Mouse (Mus musculus): ENCODE results near the gene Efcab9. TPM values are rescaled to one million over a fixed set of nuclear protein-coding genes. Genes with fewer than 3 reads are reported as not detected.
A peak's percentile ranks its signal among the peaks of the same experiment; 100 is the strongest.

Efcab9 gene
- polyA plus RNA-seq, 1 experiment from 2014 or later, result 0.87 TPM

- H3K27ac ChIP-seq (ENCODE audit: low read length), result no peak overlapping the region
- ATAC-seq (ENCODE audit: insufficient read depth, low FRiP score), result no peak
- no peaks in the 10 kb centered on the region for H3K36me3 ChIP-seq (ENCODE audit: control insufficient read depth, insufficient read depth, low read length)
- H3K27me3 ChIP-seq (ENCODE audit: control insufficient read depth, insufficient read depth, low read length), result no peaks in the 10 kb centered on the region
- H3K4me1 ChIP-seq (ENCODE audit: control insufficient read depth, insufficient read depth, low read length), result peaks cover 5% of the 10 kb centered on the region; the same call in 1 of the 2 replicates
- no peaks in the 10 kb centered on the region for H3K9me3 ChIP-seq (replicated peaks; ENCODE audit: control insufficient read depth, low read length)
- H3K4me2 ChIP-seq (ENCODE audit: low read depth, low read length), result no peak overlapping the region
- H3K4me3 ChIP-seq (replicated peaks; ENCODE audit: low read length), result no peak overlapping the region
- 86% methylated on average over 12 of the region's 12 CpGs for WGBS
- no peak overlapping the region for H3K9ac ChIP-seq (ENCODE audit: low read length)
These were observed 28.3 kb upstream of the Efcab9 start for GRCm38 (mm10) chr11:32560015-32560770.

- Histone ChIP-seq H3K27me3 (ENCODE audit: control insufficient read depth, insufficient read depth, low read length) (no peaks in the 10 kb centered on the region), H3K4me1 (ENCODE audit: control insufficient read depth, insufficient read depth, low read length) (peaks cover 8% of the 10 kb centered on the region; the same call in 1 of the 2 replicates), H3K4me3 (replicated peaks; ENCODE audit: low read length) (no peak overlapping the region), H3K9ac (ENCODE audit: low read length) (no peak overlapping the region), H3K36me3 (ENCODE audit: control insufficient read depth, insufficient read depth, low read length) (no peaks in the 10 kb centered on the region), H3K9me3 (replicated peaks; ENCODE audit: control insufficient read depth, low read length) (no peaks in the 10 kb centered on the region), H3K4me2 (ENCODE audit: low read depth, low read length) (no peak overlapping the region), H3K27ac (ENCODE audit: low read length) (no peak overlapping the region)
- WGBS, result 22% methylated on average over 8 of the region's 8 CpGs
- ATAC-seq (ENCODE audit: insufficient read depth, low FRiP score), result peak; percentile 12; the same call in 1 of the 2 replicates
These were observed 26.8 kb upstream of the Efcab9 start for GRCm38 (mm10) chr11:32558677-32559076.

- Histone ChIP-seq H3K27ac (ENCODE audit: low read length) (no peak overlapping the region), H3K9ac (ENCODE audit: low read length) (no peak overlapping the region), H3K27me3 (ENCODE audit: control insufficient read depth, insufficient read depth, low read length) (no peaks in the 10 kb centered on the region), H3K4me1 (ENCODE audit: control insufficient read depth, insufficient read depth, low read length) (peaks cover 15% of the 10 kb centered on the region), H3K36me3 (ENCODE audit: control insufficient read depth, insufficient read depth, low read length) (no peaks in the 10 kb centered on the region), H3K4me2 (ENCODE audit: low read depth, low read length) (no peak overlapping the region), H3K4me3 (replicated peaks; ENCODE audit: low read length) (no peak overlapping the region), H3K9me3 (replicated peaks; ENCODE audit: control insufficient read depth, low read length) (no peaks in the 10 kb centered on the region)
- no peak for ATAC-seq (ENCODE audit: insufficient read depth, low FRiP score)
- WGBS, result 88% methylated on average over 4 of the region's 4 CpGs
These were observed 26.1 kb upstream of the Efcab9 start for GRCm38 (mm10) chr11:32558026-32558425.

GRCm38 (mm10) chr11:32556333-32556990 is 24.6 kb upstream of the Efcab9 start:
- no peak overlapping the region for H3K9ac ChIP-seq (ENCODE audit: low read length)
- H3K36me3 ChIP-seq (ENCODE audit: control insufficient read depth, insufficient read depth, low read length), result no peaks in the 10 kb centered on the region
- H3K9me3 ChIP-seq (replicated peaks; ENCODE audit: control insufficient read depth, low read length), result no peaks in the 10 kb centered on the region
- no peaks in the 10 kb centered on the region for H3K27me3 ChIP-seq (ENCODE audit: control insufficient read depth, insufficient read depth, low read length)
- H3K27ac ChIP-seq (ENCODE audit: low read length), result no peak overlapping the region
- H3K4me1 ChIP-seq (ENCODE audit: control insufficient read depth, insufficient read depth, low read length), result peaks cover 30% of the 10 kb centered on the region
- H3K4me2 ChIP-seq (ENCODE audit: low read depth, low read length), result no peak overlapping the region
- 79% methylated on average over 10 of the region's 10 CpGs for WGBS
- no peak for ATAC-seq (ENCODE audit: insufficient read depth, low FRiP score)
- H3K4me3 ChIP-seq (replicated peaks; ENCODE audit: low read length), result no peak overlapping the region

- H3K27ac ChIP-seq (ENCODE audit: low read length), result no peak overlapping the region
- WGBS, result 92% methylated on average over 12 of the region's 12 CpGs
- H3K9ac ChIP-seq (ENCODE audit: low read length), result no peak overlapping the region
- no peaks in the 10 kb centered on the region for H3K36me3 ChIP-seq (ENCODE audit: control insufficient read depth, insufficient read depth, low read length)
- H3K4me3 ChIP-seq (replicated peaks; ENCODE audit: low read length), result no peak overlapping the region
- H3K27me3 ChIP-seq (ENCODE audit: control insufficient read depth, insufficient read depth, low read length), result no peaks in the 10 kb centered on the region
- H3K9me3 ChIP-seq (replicated peaks; ENCODE audit: control insufficient read depth, low read length), result no peaks in the 10 kb centered on the region
- no peak for ATAC-seq (ENCODE audit: insufficient read depth, low FRiP score)
- no peak overlapping the region for H3K4me2 ChIP-seq (ENCODE audit: low read depth, low read length)
- peaks cover 41% of the 10 kb centered on the region for H3K4me1 ChIP-seq (ENCODE audit: control insufficient read depth, insufficient read depth, low read length)
These were observed 23.3 kb upstream of the Efcab9 start for GRCm38 (mm10) chr11:32555103-32555689.

- H3K36me3 ChIP-seq (ENCODE audit: control insufficient read depth, insufficient read depth, low read length), result no peaks in the 10 kb centered on the region
- WGBS, result 75% methylated on average over 14 of the region's 14 CpGs
- H3K9ac ChIP-seq (ENCODE audit: low read length), result no peak overlapping the region
- ATAC-seq (ENCODE audit: insufficient read depth, low FRiP score), result no peak
- no peak overlapping the region for H3K4me3 ChIP-seq (replicated peaks; ENCODE audit: low read length)
- H3K4me2 ChIP-seq (ENCODE audit: low read depth, low read length), result no peak overlapping the region
- H3K27me3 ChIP-seq (ENCODE audit: control insufficient read depth, insufficient read depth, low read length), result no peaks in the 10 kb centered on the region
- peaks cover 41% of the 10 kb centered on the region for H3K4me1 ChIP-seq (ENCODE audit: control insufficient read depth, insufficient read depth, low read length)
- H3K27ac ChIP-seq (ENCODE audit: low read length), result no peak overlapping the region
- H3K9me3 ChIP-seq (replicated peaks; ENCODE audit: control insufficient read depth, low read length), result no peaks in the 10 kb centered on the region
These were observed 22.5 kb upstream of the Efcab9 start for GRCm38 (mm10) chr11:32554141-32555091.

- no peak for ATAC-seq (ENCODE audit: insufficient read depth, low FRiP score)
- Histone ChIP-seq H3K4me1 (ENCODE audit: control insufficient read depth, insufficient read depth, low read length) (peaks cover 45% of the 10 kb centered on the region), H3K27ac (ENCODE audit: low read length) (no peak overlapping the region), H3K9me3 (replicated peaks; ENCODE audit: control insufficient read depth, low read length) (no peaks in the 10 kb centered on the region), H3K4me3 (replicated peaks; ENCODE audit: low read length) (no peak overlapping the region), H3K27me3 (ENCODE audit: control insufficient read depth, insufficient read depth, low read length) (no peaks in the 10 kb centered on the region), H3K4me2 (ENCODE audit: low read depth, low read length) (no peak overlapping the region), H3K36me3 (ENCODE audit: control insufficient read depth, insufficient read depth, low read length) (no peaks in the 10 kb centered on the region), H3K9ac (ENCODE audit: low read length) (no peak overlapping the region)
- 54% methylated on average over 14 of the region's 14 CpGs for WGBS
These were observed 21.6 kb upstream of the Efcab9 start for GRCm38 (mm10) chr11:32553311-32554140.

- Histone ChIP-seq H3K9ac (ENCODE audit: low read length) (no peak overlapping the region), H3K9me3 (replicated peaks; ENCODE audit: control insufficient read depth, low read length) (no peaks in the 10 kb centered on the region), H3K4me3 (replicated peaks; ENCODE audit: low read length) (no peak overlapping the region), H3K27me3 (ENCODE audit: control insufficient read depth, insufficient read depth, low read length) (no peaks in the 10 kb centered on the region), H3K4me1 (ENCODE audit: control insufficient read depth, insufficient read depth, low read length) (peaks cover 45% of the 10 kb centered on the region), H3K27ac (ENCODE audit: low read length) (no peak overlapping the region), H3K36me3 (ENCODE audit: control insufficient read depth, insufficient read depth, low read length) (no peaks in the 10 kb centered on the region), H3K4me2 (ENCODE audit: low read depth, low read length) (no peak overlapping the region)
- ATAC-seq (ENCODE audit: insufficient read depth, low FRiP score), result no peak
- 55% methylated on average over 13 of the region's 13 CpGs for WGBS
These were observed 20.7 kb upstream of the Efcab9 start for GRCm38 (mm10) chr11:32552401-32553090.

All from stomach, embryonic 16.5 days (tissue).